Mouse (Mus musculus) lung, embryonic 16.5 days (tissue): ENCODE data around the gene Fam89a. TPM values are rescaled to one million over a fixed set of nuclear protein-coding genes. Genes with fewer than 3 reads are reported as not detected.

Experiments used
- ATAC-seq: fragments of 200-750 bp; cut with Nextera tagmentation; 2 replicates; pipeline ENCODE4 v1.8.0; 2017; ENCODE audit warnings: low read depth, mild to moderate bottlenecking, moderate library complexity
- H3K27ac ChIP-seq: fragments of 300-500 bp; sonication (generic); 2 replicates; pipeline ENCODE4 v1.5.1; 2014; ENCODE audit warnings: mild to moderate bottlenecking, control low read depth, low read length
- H3K27me3 ChIP-seq: fragments of 300-500 bp; sonication (generic); 2 replicates; pipeline ENCODE4 v1.6.1; 2014; ENCODE audit warnings: low read depth, low read length, mixed read lengths; ENCODE audit not compliant: control insufficient read depth, insufficient read depth
- H3K36me3 ChIP-seq: fragments of 300-500 bp; sonication (generic); 2 replicates; pipeline ENCODE4 v1.6.1; 2014; ENCODE audit warnings: low read length; ENCODE audit not compliant: control insufficient read depth, insufficient read depth
- H3K4me1 ChIP-seq: fragments of 300-500 bp; sonication (generic); replicated peaks from 2 replicates; pipeline ENCODE4 v1.6.1; 2014; ENCODE audit warnings: low read length, mixed read lengths; ENCODE audit not compliant: control insufficient read depth, insufficient read depth
- H3K4me2 ChIP-seq: fragments of 300-500 bp; sonication (generic); 2 replicates; pipeline ENCODE4 v1.6.1; 2014; ENCODE audit warnings: low read depth, low read length, control low read depth
- H3K4me3 ChIP-seq: fragments of 300-500 bp; sonication (generic); 2 replicates; pipeline ENCODE4 v1.5.1; 2014; ENCODE audit warnings: mild to moderate bottlenecking, low read length, control low read depth
- H3K9ac ChIP-seq: fragments of 300-500 bp; sonication (generic); 2 replicates; pipeline ENCODE4 v1.6.1; 2014; ENCODE audit warnings: low read length, control low read depth
- H3K9me3 ChIP-seq: fragments of 300-500 bp; sonication (generic); 2 replicates; pipeline ENCODE4 v1.6.1; 2016; ENCODE audit warnings: low read length; ENCODE audit not compliant: control insufficient read depth
- WGBS: fragments of 180-500 bp; shearing (Covaris S2); extraction: QIAGEN DNeasy Blood & Tissue Kit; methylation state at CpG from one replicate; pipeline ENCODE4 v1.1.7; 2014; 5-methylcytosine and 5-hydroxymethylcytosine counted together
- polyA plus RNA-seq: library from polyadenylated mRNA; unstranded; fragments of >200 nt; fragmentation: Nextera tagmentation; extraction: Ambion mirVana; gene quantifications from 2 replicates; pipeline ENCODE4 v1.2.1, GENCODE M21; 2015

Fam89a gene
- polyA plus RNA-seq, 1 experiment from 2014 or later = 8.7 TPM

DNA sequence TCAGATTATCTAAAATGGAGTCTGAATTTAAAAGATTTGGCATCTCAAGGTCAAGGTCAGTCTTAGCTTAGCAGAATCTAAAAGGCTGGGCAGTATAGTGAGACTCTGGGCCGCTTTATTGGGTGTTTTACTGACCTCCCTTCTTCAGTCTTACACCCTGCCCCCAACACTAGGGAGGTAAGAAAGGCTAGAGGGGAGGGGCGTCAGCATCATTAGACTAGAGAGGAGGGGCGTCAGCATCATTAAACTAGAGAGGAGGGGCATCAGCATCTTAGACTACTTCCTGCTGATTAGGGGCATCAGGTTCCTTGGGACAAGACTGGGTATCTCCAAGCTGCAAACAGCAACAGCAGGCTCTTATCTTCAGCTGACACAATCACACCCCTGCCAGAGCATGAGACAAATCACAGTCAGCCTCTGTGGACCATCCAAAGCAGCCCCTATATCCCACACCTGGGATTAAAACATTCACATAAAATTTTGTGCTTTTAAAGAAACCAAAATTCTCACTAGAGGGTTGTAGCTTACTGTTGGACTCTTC lies 16.2 kb downstream of the Fam89a start:
- H3K36me3 ChIP-seq = peaks cover 34% of the 10 kb centered on the region
- no peak overlapping the region for H3K4me3 ChIP-seq
- ATAC-seq = no peak
- H3K27ac ChIP-seq = no peak overlapping the region
- WGBS = 71% methylated on average over 3 of the region's 3 CpGs
- no peaks in the 10 kb centered on the region for H3K4me1 ChIP-seq
- H3K27me3 ChIP-seq = no peaks in the 10 kb centered on the region
- no peak overlapping the region for H3K4me2 ChIP-seq
- no peak overlapping the region for H3K9ac ChIP-seq
- no peaks in the 10 kb centered on the region for H3K9me3 ChIP-seq

DNA sequence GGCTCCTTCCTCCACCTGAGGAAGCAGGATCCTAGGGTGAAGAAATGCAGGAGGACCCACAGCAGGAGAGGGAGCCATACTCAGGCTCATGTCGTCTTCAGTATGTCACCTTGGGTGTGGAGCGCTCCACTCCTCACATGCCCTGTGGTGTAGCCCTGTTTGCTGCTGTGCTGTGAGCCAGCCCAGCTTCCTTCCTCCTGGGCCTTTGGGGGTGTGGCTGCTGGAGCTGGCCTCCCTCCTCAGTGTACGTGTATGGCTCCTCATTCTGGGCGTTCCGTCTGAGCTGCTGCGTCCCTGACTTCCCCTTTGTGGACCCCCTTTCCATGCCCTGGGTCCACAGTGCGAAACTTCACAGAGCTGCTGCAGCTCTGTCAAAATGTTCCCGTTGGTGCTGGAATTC lies 18.8 kb downstream of the Fam89a start:
- ATAC-seq = no peak
- WGBS = 78% methylated on average over 8 of the region's 8 CpGs

GRCm38 (mm10) chr8:124724301-124724700 lies 27.3 kb downstream of the Fam89a start:
- 93% methylated on average over 7 of the region's 7 CpGs for WGBS

More for the DNA sequence above, 18.8 kb downstream of the Fam89a start:
- Histone ChIP-seq H3K4me3 (no peak overlapping the region), H3K27ac (no peak overlapping the region), H3K36me3 (peaks cover 42% of the 10 kb centered on the region), H3K9ac (no peak overlapping the region), H3K4me2 (no peak overlapping the region), H3K4me1 (no peaks in the 10 kb centered on the region), H3K9me3 (no peaks in the 10 kb centered on the region), H3K27me3 (no peaks in the 10 kb centered on the region)

DNA sequence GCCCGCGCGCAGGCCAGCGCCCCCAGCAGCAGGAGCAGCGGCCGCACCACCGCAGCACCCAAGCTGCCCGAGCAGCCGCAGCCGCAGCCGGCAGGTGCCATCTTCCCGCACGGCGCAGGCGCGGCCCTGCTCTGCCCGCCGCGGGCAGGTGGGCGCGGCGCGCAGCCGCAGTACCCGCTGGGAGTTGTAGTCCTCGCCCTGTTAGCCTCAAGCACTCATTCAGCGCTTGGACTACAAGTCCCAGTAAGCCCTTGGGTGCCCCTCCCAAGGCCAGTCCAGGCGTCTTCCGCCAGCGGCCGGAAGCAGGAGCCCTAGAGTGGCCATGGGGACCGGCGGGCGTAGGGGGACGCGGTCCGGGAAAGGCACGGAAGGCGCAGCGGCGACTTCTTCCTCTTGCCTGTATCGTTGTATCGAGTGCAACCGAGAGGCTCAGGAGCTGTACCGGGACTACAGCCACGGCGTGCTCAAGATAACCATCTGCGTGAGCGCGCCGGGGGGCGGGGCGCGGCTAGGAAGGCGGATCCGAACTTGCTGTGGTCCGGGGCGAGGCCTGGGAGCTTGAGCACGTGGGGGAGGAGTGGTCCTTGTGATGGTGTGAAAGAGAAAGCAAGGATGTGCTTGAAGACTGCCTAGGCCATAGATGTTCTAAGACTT lies 29.6 kb downstream of the Fam89a start, which contains the start of the genes Ttc13 and Arv1:
TSS of gene Ttc13 (minus strand) at position 122 of the 654 bp plus-strand sequence.
TSS of gene Arv1 (plus strand) at position 278 of the 654 bp plus-strand sequence.
- peak within 1 kb of the TSS; percentile 95 for H3K4me2 ChIP-seq
- peak within 1 kb of the TSS; percentile 96 for H3K4me3 ChIP-seq
- peak; percentile 100 for ATAC-seq
- peak within 1 kb of the TSS; percentile 80 for H3K9ac ChIP-seq
- H3K4me1 ChIP-seq = peaks cover 15% of the 10 kb centered on the region
- H3K27me3 ChIP-seq = no peaks in the 10 kb centered on the region
- H3K9me3 ChIP-seq = no peaks in the 10 kb centered on the region
- H3K27ac ChIP-seq = peak within 1 kb of the TSS; percentile 25; the same call in 1 of the 2 replicates
- WGBS = under 1% methylated on average over 56 of the region's 59 CpGs
- 0 out of 2 replicates have a peak, but pooled peaks cover 4% of the 10 kb centered on the region for H3K36me3 ChIP-seq

More at GRCm38 (mm10) chr8:124724301-124724700, 27.3 kb downstream of the Fam89a start:
- H3K4me1 ChIP-seq = peaks cover 15% of the 10 kb centered on the region
- peaks cover 16% of the 10 kb centered on the region; the same call in 1 of the 2 replicates for H3K36me3 ChIP-seq
- H3K9me3 ChIP-seq = no peaks in the 10 kb centered on the region
- no peaks in the 10 kb centered on the region for H3K27me3 ChIP-seq
- no peak overlapping the region for H3K4me2 ChIP-seq
- H3K27ac ChIP-seq = no peak overlapping the region
- no peak for ATAC-seq
- H3K4me3 ChIP-seq = no peak overlapping the region
- H3K9ac ChIP-seq = no peak overlapping the region

- Histone ChIP-seq H3K36me3 (no peaks in the 10 kb centered on the region), H3K9me3 (no peaks in the 10 kb centered on the region), H3K4me3 (peak overlapping the region; percentile 96), H3K4me2 (peak overlapping the region; percentile 92), H3K9ac (peak overlapping the region; percentile 80), H3K27ac (no peak overlapping the region), H3K27me3 (no peaks in the 10 kb centered on the region), H3K4me1 (peaks cover 15% of the 10 kb centered on the region)
- 2% methylated on average over 31 of the region's 31 CpGs for WGBS
- ATAC-seq = peak; percentile 57
These were observed 30.4 kb downstream of the Fam89a start for GRCm38 (mm10) chr8:124720938-124721861.

DNA sequence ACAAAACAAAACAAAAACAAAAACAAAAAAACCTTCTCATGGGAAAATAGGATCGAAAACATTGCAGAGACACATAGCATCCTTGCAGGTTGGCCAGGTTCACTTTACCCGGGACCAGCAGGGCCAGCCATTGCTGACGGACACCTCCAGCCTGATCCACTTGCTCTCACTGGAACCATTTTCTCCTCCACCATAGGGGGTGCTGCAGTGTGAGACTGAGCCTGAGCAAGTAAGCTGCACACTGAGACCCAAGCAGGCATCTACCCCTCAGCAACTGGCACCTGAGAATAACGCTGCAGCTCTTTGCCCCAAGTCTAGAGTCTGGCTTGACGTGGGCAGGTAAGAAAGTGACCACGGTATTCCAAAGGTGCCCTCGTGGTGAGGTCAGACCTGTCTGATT lies 31.5 kb downstream of the Fam89a start:
- Histone ChIP-seq H3K4me3 (no peak overlapping the region), H3K36me3 (no peaks in the 10 kb centered on the region), H3K4me2 (no peak overlapping the region), H3K27ac (no peak overlapping the region), H3K9ac (no peak overlapping the region), H3K9me3 (no peaks in the 10 kb centered on the region), H3K4me1 (peaks cover 15% of the 10 kb centered on the region), H3K27me3 (no peaks in the 10 kb centered on the region)
- ATAC-seq = no peak
- whole genome bisulfite sequencing = 81% methylated on average over 7 of the region's 7 CpGs

DNA sequence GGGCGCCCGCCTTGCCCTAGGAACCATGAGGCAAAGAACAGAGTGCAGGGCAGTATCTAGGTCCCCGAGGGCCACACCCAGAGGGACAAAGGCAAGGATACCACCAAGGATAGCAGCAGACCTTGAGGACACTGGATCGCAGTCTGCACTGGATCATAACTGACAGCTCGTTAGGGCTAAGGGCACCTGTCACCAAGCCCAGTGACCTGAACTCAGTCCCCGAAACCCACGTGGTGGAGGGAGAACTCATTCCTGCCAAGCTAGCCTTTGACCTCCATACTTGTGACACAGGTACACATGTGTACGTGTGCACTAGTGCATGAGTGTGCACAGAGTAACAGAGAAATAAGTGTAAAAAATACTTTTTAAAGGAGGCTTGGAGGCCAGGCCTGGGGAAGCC lies 35.9 kb downstream of the Fam89a start:
- H3K9me3 ChIP-seq = no peaks in the 10 kb centered on the region
- H3K4me1 ChIP-seq = peaks cover 2% of the 10 kb centered on the region
- H3K36me3 ChIP-seq = peaks cover 16% of the 10 kb centered on the region
- H3K9ac ChIP-seq = no peak overlapping the region
- WGBS = 80% methylated on average over 8 of the region's 8 CpGs
- no peaks in the 10 kb centered on the region for H3K27me3 ChIP-seq
- ATAC-seq = no peak
- no peak overlapping the region for H3K27ac ChIP-seq
- H3K4me2 ChIP-seq = no peak overlapping the region
- no peak overlapping the region for H3K4me3 ChIP-seq

GRCm38 (mm10) chr8:124713207-124713606 lies 38.4 kb downstream of the Fam89a start:
- ATAC-seq = no peak
- H3K4me1 ChIP-seq = no peaks in the 10 kb centered on the region
- 85% methylated on average over 6 of the region's 6 CpGs for WGBS
- H3K9ac ChIP-seq = no peak overlapping the region
- no peak overlapping the region for H3K4me2 ChIP-seq
- H3K4me3 ChIP-seq = no peak overlapping the region
- H3K27ac ChIP-seq = no peak overlapping the region
- peaks cover 28% of the 10 kb centered on the region for H3K36me3 ChIP-seq
- no peaks in the 10 kb centered on the region for H3K27me3 ChIP-seq
- no peaks in the 10 kb centered on the region for H3K9me3 ChIP-seq

DNA sequence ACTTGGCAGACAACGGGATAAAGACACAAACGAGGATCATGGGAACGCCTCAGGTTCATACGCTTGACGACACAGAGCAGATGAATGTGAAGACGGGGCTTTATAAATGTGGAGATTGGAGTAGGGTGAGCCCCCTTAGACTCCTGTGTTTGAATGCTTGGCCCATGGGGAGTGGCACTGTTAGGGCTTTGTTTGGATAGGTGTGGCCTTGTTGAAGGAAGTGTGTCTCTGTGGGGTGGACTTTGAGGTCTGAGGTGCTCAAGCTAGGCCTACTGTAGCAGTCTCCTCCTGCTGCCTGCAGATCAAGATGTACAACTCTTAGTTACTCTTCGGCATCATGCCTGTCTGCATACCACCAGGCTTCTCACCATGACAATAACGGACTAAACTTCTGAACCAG lies 45.8 kb downstream of the Fam89a start:
- H3K36me3 ChIP-seq = peaks cover 12% of the 10 kb centered on the region
- ATAC-seq = no peak
- H3K27me3 ChIP-seq = no peaks in the 10 kb centered on the region
- H3K27ac ChIP-seq = no peak overlapping the region
- no peaks in the 10 kb centered on the region for H3K9me3 ChIP-seq
- WGBS = 94% methylated on average over 8 of the region's 8 CpGs
- H3K4me2 ChIP-seq = no peak overlapping the region
- H3K4me1 ChIP-seq = no peaks in the 10 kb centered on the region
- H3K9ac ChIP-seq = no peak overlapping the region
- H3K4me3 ChIP-seq = no peak overlapping the region
